Mouse (Mus musculus) embryonic facial prominence, embryonic 11.5 days (tissue): Measurements from ENCODE around the gene Ppp1r3g. TPM values are rescaled to one million over a fixed set of nuclear protein-coding genes. Genes with fewer than 3 reads are reported as not detected.
"Not testable (repeated sequence)": the region's sequence is repeated elsewhere in the genome, so short reads cannot be mapped to it uniquely, and the experiment has no call there.

ENCODE experiments used
- ATAC-seq: fragments of 200-750 bp; cut with Nextera tagmentation; replicated peaks from 2 replicates; pipeline ENCODE4 v1.8.0; 2017; ENCODE audit warnings: low read depth; ENCODE audit not compliant: insufficient number of reproducible peaks, low FRiP score, low TSS enrichment
- DNase-seq: peaks from one replicate; pipeline ENCODE4 v3.0.0-alpha.2; 2015; ENCODE audit warnings: low spot score
- H3K27ac ChIP-seq: fragments of 300-500 bp; sonication (generic); replicated peaks from 2 replicates; pipeline ENCODE4 v1.5.1; 2014; ENCODE audit warnings: mild to moderate bottlenecking, low read depth, low read length, control low read depth
- H3K27me3 ChIP-seq: fragments of 300-500 bp; sonication (generic); 2 replicates; pipeline ENCODE4 v1.6.1; 2014; ENCODE audit warnings: mild to moderate bottlenecking, low read length, moderate library complexity, mixed read lengths; ENCODE audit not compliant: control insufficient read depth, insufficient read depth
- H3K36me3 ChIP-seq: fragments of 300-500 bp; sonication (generic); replicated peaks from 2 replicates; pipeline ENCODE4 v1.6.1; 2014; ENCODE audit warnings: low read depth, mild to moderate bottlenecking, low read length, moderate library complexity, mixed read lengths; ENCODE audit not compliant: control insufficient read depth, insufficient read depth
- H3K4me1 ChIP-seq: fragments of 300-500 bp; sonication (generic); 2 replicates; pipeline ENCODE4 v1.6.1; 2014; ENCODE audit warnings: low read length, mixed read lengths; ENCODE audit not compliant: control insufficient read depth, insufficient read depth
- H3K4me2 ChIP-seq: fragments of 300-500 bp; sonication (generic); 2 replicates; pipeline ENCODE4 v1.6.1; 2014; ENCODE audit warnings: low read depth, mild to moderate bottlenecking, control low read depth, low read length, moderate library complexity
- H3K4me3 ChIP-seq: fragments of 300-500 bp; sonication (generic); 2 replicates; pipeline ENCODE4 v1.5.1; 2014; ENCODE audit warnings: low read depth, low read length, control low read depth
- H3K9ac ChIP-seq: fragments of 300-500 bp; sonication (generic); replicated peaks from 2 replicates; pipeline ENCODE4 v1.6.1; 2014; ENCODE audit warnings: mild to moderate bottlenecking, control low read depth, low read length
- H3K9me3 ChIP-seq: fragments of 300-500 bp; sonication (generic); replicated peaks from 2 replicates; pipeline ENCODE4 v1.6.1; 2016; ENCODE audit warnings: mild to moderate bottlenecking, low read length, inconsistent platforms, mixed read lengths; ENCODE audit not compliant: control insufficient read depth
- WGBS: fragments of 180-500 bp; shearing (Covaris S2); extraction: QIAGEN DNeasy Blood & Tissue Kit; methylation state at CpG from one replicate; pipeline ENCODE4 v1.1.7; 2014; 5-methylcytosine and 5-hydroxymethylcytosine counted together
- polyA plus RNA-seq: library from polyadenylated mRNA; unstranded; fragments of >200 nt; fragmentation: Nextera tagmentation; extraction: Ambion mirVana; gene quantifications from 2 replicates; pipeline ENCODE4 v1.2.1, GENCODE M21; 2014

The Ppp1r3g gene
- polyA plus RNA-seq, 1 experiment from 2014 or later = 0.87 TPM

GRCm38 (mm10) chr13:35976912-35977311 is 18.3 kb downstream of the Ppp1r3g start:
- Histone ChIP-seq H3K9ac (no peak overlapping the region), H3K4me3 (no peak overlapping the region), H3K4me2 (no peak overlapping the region), H3K9me3 (no peaks in the 10 kb centered on the region), H3K4me1 (no peaks in the 10 kb centered on the region), H3K27me3 (no peaks in the 10 kb centered on the region), H3K27ac (no peak overlapping the region), H3K36me3 (no peaks in the 10 kb centered on the region)
- ATAC-seq (no peak), DNase-seq (no peak)
- 89% methylated on average over 7 of the region's 7 CpGs for WGBS

DNA sequence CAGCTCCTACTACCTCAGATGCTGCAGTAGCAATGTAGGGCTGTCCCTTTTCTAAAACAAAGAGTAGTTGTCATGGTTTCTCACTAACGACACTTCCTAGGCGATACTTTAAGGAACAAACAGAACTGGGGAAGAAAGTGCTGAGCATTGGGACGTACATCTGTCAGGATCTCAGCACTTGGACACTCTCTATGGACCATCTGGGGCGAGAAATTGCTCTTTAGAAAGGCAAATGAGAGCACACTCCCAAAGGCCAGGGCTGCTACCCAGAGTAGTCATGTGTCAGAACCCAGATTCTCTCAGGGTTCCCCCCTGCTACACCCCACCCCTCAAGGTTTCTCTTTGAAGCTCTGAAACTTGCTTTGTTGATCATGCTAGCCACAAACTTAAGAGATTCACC is 21.8 kb downstream of the Ppp1r3g start:
- Histone ChIP-seq H3K27me3 (no peaks in the 10 kb centered on the region), H3K9me3 (no peaks in the 10 kb centered on the region), H3K4me2 (no peak overlapping the region), H3K9ac (no peak overlapping the region), H3K4me1 (no peaks in the 10 kb centered on the region), H3K4me3 (no peak overlapping the region), H3K36me3 (no peaks in the 10 kb centered on the region), H3K27ac (no peak overlapping the region)
- no peak for ATAC-seq
- DNase-seq = no peak
- WGBS = 63% methylated on average over 4 of the region's 4 CpGs

- ATAC-seq = no peak
- no peaks in the 10 kb centered on the region for H3K27me3 ChIP-seq
- no peaks in the 10 kb centered on the region for H3K9me3 ChIP-seq
- H3K9ac ChIP-seq = no peak overlapping the region
- no peaks in the 10 kb centered on the region for H3K4me1 ChIP-seq
- H3K27ac ChIP-seq = no peak overlapping the region
- H3K36me3 ChIP-seq = no peaks in the 10 kb centered on the region
- 90% methylated on average over 6 of the region's 6 CpGs for WGBS
- no peak overlapping the region for H3K4me3 ChIP-seq
- no peak for DNase-seq
- no peak overlapping the region for H3K4me2 ChIP-seq
Observed at GRCm38 (mm10) chr13:35982985-35983384, 24.3 kb downstream of the Ppp1r3g start.

DNA sequence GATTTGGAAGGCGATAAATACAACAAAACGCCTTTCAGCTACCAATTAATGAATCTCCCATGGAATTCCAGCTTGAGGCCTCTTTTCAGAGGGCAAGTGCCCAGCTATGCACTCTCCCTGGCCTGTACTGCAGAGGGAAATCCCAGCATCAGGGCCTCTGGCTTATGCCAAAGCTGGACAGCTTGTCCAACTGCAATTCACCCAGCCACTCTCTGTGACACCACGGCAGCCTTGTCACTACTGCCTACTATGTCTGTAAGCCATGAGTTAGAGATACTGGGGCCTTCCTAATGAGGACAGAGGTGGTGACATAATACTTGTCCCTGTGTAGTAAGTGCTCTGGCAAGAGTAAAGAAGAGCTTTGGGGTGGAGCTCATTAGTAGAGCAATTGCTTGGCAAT is 30.7 kb downstream of the Ppp1r3g start:
- Histone ChIP-seq H3K4me2 (no peak overlapping the region), H3K9ac (no peak overlapping the region), H3K4me1 (no peaks in the 10 kb centered on the region), H3K36me3 (no peaks in the 10 kb centered on the region), H3K27ac (no peak overlapping the region), H3K9me3 (no peaks in the 10 kb centered on the region), H3K27me3 (no peaks in the 10 kb centered on the region), H3K4me3 (no peak overlapping the region)
- 70% methylated on average over 3 of the region's 3 CpGs for WGBS
- no peak for ATAC-seq
- no peak for DNase-seq

GRCm38 (mm10) chr13:35991185-35991584 is 32.5 kb downstream of the Ppp1r3g start:
- WGBS = 95% methylated on average over 17 of the region's 21 CpGs
- H3K9ac ChIP-seq, H3K27me3 ChIP-seq, H3K4me3 ChIP-seq, H3K9me3 ChIP-seq, H3K4me1 ChIP-seq, H3K36me3 ChIP-seq, ATAC-seq, H3K4me2 ChIP-seq, H3K27ac ChIP-seq, DNase-seq: not testable (repeated sequence)

DNA sequence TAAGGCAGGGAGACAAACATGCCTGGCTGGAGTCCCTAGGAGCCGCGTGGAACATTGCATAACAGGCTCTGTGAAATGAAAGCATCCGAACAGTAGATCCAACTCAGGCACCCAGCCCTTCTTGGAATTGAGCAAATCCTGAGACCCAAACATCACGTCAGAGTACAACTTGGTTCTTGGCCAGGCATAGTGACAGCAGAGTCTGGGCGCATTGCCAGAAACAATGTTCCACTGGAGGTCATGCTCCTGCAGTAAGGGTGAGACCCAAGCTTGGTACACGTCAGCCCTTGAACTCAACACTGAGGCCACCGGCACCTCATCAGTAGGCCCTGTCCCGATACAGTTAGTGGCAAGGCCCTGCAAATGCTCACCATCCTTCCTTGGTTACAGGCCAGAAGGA is 35.4 kb downstream of the Ppp1r3g start:
- Histone ChIP-seq H3K9me3 (no peaks in the 10 kb centered on the region), H3K27me3 (no peaks in the 10 kb centered on the region), H3K4me2 (no peak overlapping the region), H3K4me3 (no peak overlapping the region), H3K27ac (no peak overlapping the region), H3K9ac (no peak overlapping the region), H3K4me1 (no peaks in the 10 kb centered on the region), H3K36me3 (no peaks in the 10 kb centered on the region)
- 86% methylated on average over 8 of the region's 8 CpGs for WGBS
- ATAC-seq = no peak
- DNase-seq = no peak

DNA sequence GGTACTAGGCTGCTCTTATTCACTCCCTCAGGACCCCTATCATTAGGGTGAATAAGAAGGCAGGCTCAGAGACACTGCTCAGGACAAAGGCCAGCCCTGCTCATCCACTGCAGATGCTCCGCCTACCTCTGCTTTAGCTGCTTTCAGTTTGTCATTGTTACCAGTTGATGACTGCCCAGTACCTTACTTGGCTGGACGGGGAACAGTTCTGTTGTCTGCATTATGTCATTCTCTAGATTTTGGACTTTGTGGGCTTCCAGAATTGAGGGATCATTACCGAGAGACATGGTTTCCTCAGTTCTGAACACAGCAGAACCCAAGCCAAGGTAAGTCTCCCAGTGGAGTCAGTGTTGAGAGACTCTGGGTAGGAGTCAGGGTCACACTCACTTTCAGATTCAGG is 36.6 kb downstream of the Ppp1r3g start:
- Histone ChIP-seq H3K27ac (no peak overlapping the region), H3K4me3 (no peak overlapping the region), H3K4me1 (no peaks in the 10 kb centered on the region), H3K4me2 (no peak overlapping the region), H3K36me3 (no peaks in the 10 kb centered on the region), H3K27me3 (no peaks in the 10 kb centered on the region), H3K9ac (no peak overlapping the region), H3K9me3 (no peaks in the 10 kb centered on the region)
- DNase-seq (no peak), ATAC-seq (no peak)
- 79% methylated on average over 3 of the region's 3 CpGs for WGBS

- Histone ChIP-seq H3K4me1 (no peaks in the 10 kb centered on the region), H3K9ac (no peak overlapping the region), H3K27me3 (no peaks in the 10 kb centered on the region), H3K4me2 (no peak overlapping the region), H3K4me3 (no peak overlapping the region), H3K36me3 (no peaks in the 10 kb centered on the region), H3K27ac (no peak overlapping the region), H3K9me3 (no peaks in the 10 kb centered on the region)
- ATAC-seq (no peak), DNase-seq (no peak)
- 52% methylated on average over 2 of the region's 2 CpGs for WGBS
Observed at GRCm38 (mm10) chr13:35995696-35996426, 37.2 kb downstream of the Ppp1r3g start.
